Mouse (Mus musculus): ENCODE data around the gene Krt9.
"Not testable (repeated sequence)": the region's sequence is repeated elsewhere in the genome, so short reads cannot be mapped to it uniquely, and the experiment has no call there.

The Krt9 gene

GRCm38 (mm10) chr11:100192992-100193391 lies at the start of gene Krt9:
Krt9 (minus strand) TSS chr11:100193246.
- no peak for DNase-seq (ENCODE audit: low spot score)

GRCm38 (mm10) chr11:100240272-100240671 lies 47.2 kb upstream of the Krt9 start:
- DNase-seq (ENCODE audit: low spot score): not testable (repeated sequence)

GRCm38 (mm10) chr11:100221741-100222140 lies 28.7 kb upstream of the Krt9 start:
- DNase-seq (ENCODE audit: low spot score): no peak

DNA sequence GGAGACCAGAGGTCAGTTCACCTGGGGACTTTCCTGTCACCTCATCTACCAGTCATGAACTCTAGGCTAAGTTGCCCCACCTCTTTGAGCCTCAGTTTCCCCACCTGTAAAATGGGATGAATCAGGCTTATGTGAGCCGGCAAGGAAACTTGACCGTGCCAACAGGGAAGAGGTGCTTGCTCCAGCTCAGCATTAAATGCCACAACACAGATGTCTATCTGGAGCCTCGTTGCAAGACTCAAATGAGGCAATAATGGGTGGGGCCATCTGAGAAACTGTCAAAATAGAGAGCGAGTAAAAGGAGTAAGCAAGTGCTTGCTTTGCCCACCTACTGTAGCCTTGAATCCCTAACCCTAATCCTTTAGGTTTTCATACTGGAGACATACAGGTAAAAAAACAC lies 26.3 kb upstream of the Krt9 start:
- DNase-seq (ENCODE audit: low spot score): no peak

DNA sequence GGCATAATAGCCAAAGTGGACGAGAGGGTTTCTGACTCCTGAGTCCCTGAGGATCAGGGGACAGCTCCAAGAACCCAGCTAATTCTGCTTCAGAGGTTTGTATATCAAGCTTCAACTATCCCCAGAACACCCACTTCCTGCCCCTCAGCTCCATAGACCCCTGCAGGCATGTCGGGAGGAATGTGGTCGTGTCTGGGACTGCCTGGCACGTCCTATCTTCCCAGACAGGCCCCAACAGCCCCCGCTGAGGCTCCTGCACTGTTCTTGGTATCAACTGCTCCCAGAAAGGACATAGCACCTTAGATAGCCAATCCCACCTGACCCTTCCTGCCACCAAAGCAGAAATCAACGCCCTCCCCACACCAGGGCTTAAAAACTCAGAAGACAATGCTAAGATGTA lies 15.5 kb upstream of the Krt9 start:
- DNase-seq (ENCODE audit: low spot score): peak; percentile 43

DNA sequence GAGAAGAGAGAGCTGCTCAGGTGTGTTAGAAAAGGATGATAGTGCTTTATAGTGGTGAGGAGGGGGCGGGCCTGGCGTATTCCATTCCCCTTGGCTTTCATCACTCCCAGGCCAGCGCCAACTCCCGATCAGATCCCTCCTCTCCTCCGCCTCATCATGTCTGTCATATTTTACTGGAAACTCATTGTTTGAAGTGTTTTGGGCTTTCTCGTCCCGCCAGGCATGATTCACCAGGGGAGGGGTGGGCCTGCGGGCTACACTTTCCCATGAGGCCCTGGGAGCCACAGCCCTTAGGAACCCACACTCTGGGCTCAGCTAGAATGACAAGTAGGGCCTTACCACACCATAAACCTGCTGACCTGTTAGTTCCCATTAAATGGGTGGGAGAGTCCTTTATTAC lies 14.5 kb upstream of the Krt9 start, which contains the start of gene Krt14:
TSS of gene Krt14 (minus strand) at position 51 of the 400 bp plus-strand sequence.
- DNase-seq (ENCODE audit: low spot score): no peak

GRCm38 (mm10) chr11:100203448-100203847 lies 10.4 kb upstream of the Krt9 start:
- DNase-seq (ENCODE audit: low spot score): peak; percentile 64

GRCm38 (mm10) chr11:100202906-100203305 lies 9.9 kb upstream of the Krt9 start:
- no peak for DNase-seq (ENCODE audit: low spot score)

- DNase-seq (ENCODE audit: low spot score): peak; percentile 24
Observed at GRCm38 (mm10) chr11:100200104-100200820, 7.2 kb upstream of the Krt9 start.

GRCm38 (mm10) chr11:100198666-100199065 lies 5.6 kb upstream of the Krt9 start:
- DNase-seq (ENCODE audit: low spot score): no peak

DNA sequence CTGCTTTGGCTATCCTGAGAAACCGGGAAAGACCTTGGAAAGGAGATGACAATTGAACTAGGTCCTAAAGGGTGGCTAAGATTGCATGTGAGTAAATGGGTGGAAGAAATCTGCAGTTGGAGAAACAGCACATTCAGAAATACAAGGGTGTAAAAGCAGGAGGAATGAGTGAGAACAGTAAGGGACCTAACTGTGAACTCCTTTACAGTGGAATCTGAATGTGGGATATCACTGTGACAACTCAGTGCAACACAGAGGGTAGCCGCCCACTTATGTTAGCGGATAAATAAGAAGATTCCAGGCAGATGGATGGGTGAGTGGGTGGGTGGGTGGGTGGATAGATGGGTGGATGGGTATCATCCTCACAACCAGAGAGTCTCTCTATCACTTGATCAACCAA lies 1.2 kb downstream of the Krt9 start:
- DNase-seq (ENCODE audit: low spot score): no peak

DNA sequence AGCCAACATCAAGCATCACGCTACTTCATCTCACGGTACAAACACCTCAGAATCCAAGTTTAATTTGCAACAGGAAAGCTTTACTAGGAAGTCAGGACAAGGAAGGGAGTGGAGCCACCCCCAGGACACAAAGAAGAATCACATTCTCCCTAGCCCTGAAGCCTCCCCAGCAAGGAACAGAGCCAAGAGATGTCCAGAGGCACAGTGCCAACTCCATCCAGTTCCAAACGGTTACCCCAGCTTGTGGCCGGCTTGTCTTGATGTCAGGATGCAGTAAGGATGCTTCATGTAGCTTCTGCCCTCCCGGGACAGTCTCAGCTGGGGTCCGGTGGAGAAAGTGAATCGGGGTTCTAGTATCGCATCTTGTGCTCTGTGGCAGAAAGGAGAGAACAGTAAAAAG lies 6.3 kb downstream of the Krt9 start:
- no peak for DNase-seq (ENCODE audit: low spot score)

- DNase-seq (ENCODE audit: low spot score): no peak
Observed at GRCm38 (mm10) chr11:100181725-100182124, 11.3 kb downstream of the Krt9 start.

- DNase-seq (ENCODE audit: low spot score): no peak
Observed at GRCm38 (mm10) chr11:100179260-100179659, 13.8 kb downstream of the Krt9 start.

GRCm38 (mm10) chr11:100178307-100178706 lies 14.7 kb downstream of the Krt9 start:
- no peak for DNase-seq (ENCODE audit: low spot score)

DNA sequence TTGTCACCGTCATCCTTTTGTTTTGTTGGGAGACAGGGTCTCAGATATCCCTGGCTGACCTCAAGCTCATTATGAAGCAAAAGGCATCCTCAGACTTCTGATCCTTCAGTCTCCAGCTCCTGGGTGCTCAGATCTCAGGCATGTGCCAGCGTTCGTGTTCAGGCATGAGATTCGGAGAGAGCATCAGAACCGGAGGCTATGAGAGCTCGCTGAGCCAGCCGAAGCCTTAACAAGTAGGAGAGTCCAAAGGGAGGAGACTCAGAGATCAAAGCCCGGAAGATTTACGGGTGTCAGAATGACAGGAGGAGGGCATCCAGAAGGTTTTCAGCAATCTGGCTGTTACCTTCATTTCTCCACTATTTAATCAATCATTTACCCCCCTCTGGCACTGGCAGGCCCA lies 16.3 kb downstream of the Krt9 start:
- DNase-seq (ENCODE audit: low spot score): no peak

GRCm38 (mm10) chr11:100168765-100169762 lies 24.0 kb downstream of the Krt9 start:
- peak; percentile 85 for DNase-seq (ENCODE audit: low spot score)

DNA sequence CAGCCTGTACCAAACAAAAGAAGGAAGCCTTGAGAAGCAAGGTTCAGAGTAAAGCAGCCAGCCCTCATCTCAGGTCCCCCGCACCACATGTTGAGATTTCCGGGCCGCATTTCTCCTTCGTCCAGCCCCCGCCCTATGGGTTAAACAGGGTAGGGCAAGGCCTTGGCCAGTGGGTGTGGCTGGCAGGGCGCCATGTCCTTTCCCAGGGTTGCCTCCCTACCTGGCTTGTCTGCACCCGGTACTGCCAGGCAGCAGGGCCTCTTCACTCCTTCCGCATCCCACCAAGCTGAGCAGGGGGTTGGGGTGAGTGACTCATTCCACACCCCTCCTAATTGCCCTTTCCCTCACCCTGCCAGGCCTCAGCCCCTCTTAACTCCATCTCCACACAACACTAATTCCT lies 25.0 kb downstream of the Krt9 start:
- DNase-seq (ENCODE audit: low spot score): no peak

DNA sequence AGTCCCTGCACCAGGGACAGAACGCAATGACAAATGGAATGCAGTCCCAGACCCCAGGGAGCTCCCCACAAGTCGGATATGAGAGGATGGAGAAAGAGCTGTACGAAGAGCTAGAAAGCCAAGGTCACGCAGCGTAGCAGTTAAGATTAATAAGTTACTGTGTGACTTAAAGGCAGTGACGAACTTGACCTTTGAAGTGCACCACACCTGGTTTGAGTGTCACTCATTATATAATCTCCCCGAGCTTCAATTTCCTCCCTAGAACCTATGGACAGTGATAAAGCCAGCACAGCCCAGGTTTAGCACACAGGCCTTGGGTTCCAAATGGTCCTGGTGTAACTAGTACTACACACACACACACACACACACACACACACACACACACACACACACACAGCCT lies 28.7 kb downstream of the Krt9 start:
- DNase-seq (ENCODE audit: low spot score): no peak

GRCm38 (mm10) chr11:100157908-100158477 lies 35.1 kb downstream of the Krt9 start:
- no peak for DNase-seq (ENCODE audit: low spot score)

- DNase-seq (ENCODE audit: low spot score): no peak
Observed at GRCm38 (mm10) chr11:100157331-100157730, 35.7 kb downstream of the Krt9 start.

DNA sequence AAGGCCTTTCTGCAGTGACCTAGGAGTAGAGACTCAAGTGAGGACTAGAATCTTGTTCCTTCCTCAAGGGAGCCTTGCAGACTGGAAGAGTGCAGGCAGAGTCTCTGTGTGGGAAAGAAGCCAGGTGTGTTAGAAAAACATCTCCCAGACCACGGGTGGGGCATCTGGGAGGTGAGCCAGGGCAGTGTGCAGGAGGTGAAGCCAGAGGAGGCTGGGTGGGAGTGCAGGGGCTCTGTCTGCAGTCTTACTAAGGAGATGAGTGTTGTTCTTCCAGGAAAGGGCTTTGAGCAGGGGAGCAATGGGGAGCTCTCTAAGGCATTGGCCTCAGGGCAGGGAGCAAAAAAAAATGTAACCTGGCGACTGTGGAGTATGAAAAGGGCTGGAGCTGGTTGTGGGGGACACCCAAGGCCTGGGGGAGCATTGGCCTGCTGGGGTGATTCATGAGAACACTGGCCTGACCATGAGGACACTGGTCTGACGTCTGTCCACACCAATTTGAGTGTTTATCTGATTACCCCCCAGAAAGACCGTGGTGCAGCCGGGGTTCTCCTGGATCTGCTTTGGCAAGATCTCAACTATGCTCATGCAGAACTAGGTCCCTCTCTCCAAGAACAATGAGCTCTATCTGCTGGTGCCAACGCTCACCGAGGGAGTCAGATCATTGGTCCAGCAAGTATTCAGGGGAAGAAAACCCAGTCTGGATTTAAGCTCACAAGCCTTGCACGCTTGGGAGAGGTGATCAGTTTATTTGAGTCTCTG lies 37.4 kb downstream of the Krt9 start:
- DNase-seq (ENCODE audit: low spot score): no peak
